Mouse (Mus musculus) cerebellum, adult 2 months (tissue): ENCODE measurements around the gene Themis3. TPM values are rescaled to one million over a fixed set of nuclear protein-coding genes. Genes with fewer than 3 reads are reported as not detected.
A peak's percentile ranks its signal among the peaks of the same experiment; 100 is the strongest.
"Not testable (repeated sequence)": the region's sequence is repeated elsewhere in the genome, so short reads cannot be mapped to it uniquely, and the experiment has no call there.

Experiments
- DNase-seq, 2 experiments: peaks; one replicate each; pipeline ENCODE4 v3.0.0; 2021
- H3K27ac ChIP-seq: fragments of 200-500 bp; 2 replicates; pipeline ENCODE4 v1.5.1; 2012; ENCODE audit warnings: low read length, control low read depth, inconsistent platforms; ENCODE audit not compliant: insufficient read depth
- H3K27me3 ChIP-seq: fragments of 200-500 bp; 2 replicates; pipeline ENCODE4 v1.6.1; 2012; ENCODE audit warnings: inconsistent platforms, mild to moderate bottlenecking, low read length, moderate library complexity; ENCODE audit not compliant: control insufficient read depth, insufficient read depth
- H3K4me1 ChIP-seq: fragments of 200-500 bp; 2 replicates; pipeline ENCODE4 v1.6.1; 2011; ENCODE audit warnings: low read length; ENCODE audit not compliant: control insufficient read depth, insufficient read depth
- H3K4me3 ChIP-seq: fragments of 200-500 bp; replicated peaks from 2 replicates; pipeline ENCODE3; 2011; ENCODE audit warnings: mild to moderate bottlenecking, low read depth, low read length, control low read depth; ENCODE audit not compliant: insufficient read depth
- CTCF ChIP-seq: fragments of 200-500 bp; IDR thresholded peaks from 2 replicates; pipeline ENCODE4 v1.5.1; 2011; ENCODE audit warnings: low read depth, mild to moderate bottlenecking, control low read depth, low read length, moderate library complexity, borderline replicate concordance; ENCODE audit not compliant: insufficient read depth
- POLR2A ChIP-seq: fragments of 200-500 bp; IDR thresholded peaks from 2 replicates; pipeline ENCODE4 v1.6.1; 2011; ENCODE audit warnings: low read length, control low read depth, borderline replicate concordance; ENCODE audit not compliant: insufficient read depth
- WGBS: fragments of 180-500 bp; shearing (Covaris S2); methylation state at CpG from one replicate; pipeline ENCODE4 v1.1.7; 2018; 5-methylcytosine and 5-hydroxymethylcytosine counted together
- polyA plus RNA-seq: library from polyadenylated mRNA; depleted of rRNA; stranded (reverse); fragments of >200 nt; gene quantifications from 2 replicates; pipeline ENCODE4 v1.2.3, GENCODE M21; 2012

The Themis3 gene
- polyA plus RNA-seq, 1 experiment, result not detected

- WGBS, result 87% methylated on average over 5 of the region's 5 CpGs
- Histone ChIP-seq H3K27ac (no peak overlapping the region), H3K4me1 (no peaks in the 10 kb centered on the region), H3K4me3 (no peak overlapping the region), H3K27me3 (no peaks in the 10 kb centered on the region)
- no peak for DNase-seq
- TF ChIP-seq CTCF, result no peak
- no peak for TF ChIP-seq POLR2A
Measured at GRCm38 (mm10) chr17:66550486-66550885, 43.9 kb downstream of the Themis3 start.

- no peak for TF ChIP-seq POLR2A
- TF ChIP-seq CTCF, result no peak
- WGBS, result 88% methylated on average over 1 of the region's 1 CpGs
- no peaks in the 10 kb centered on the region for H3K27me3 ChIP-seq
- no peak for DNase-seq
- H3K27ac ChIP-seq, result no peak overlapping the region
- H3K4me1 ChIP-seq, result no peaks in the 10 kb centered on the region
- no peak overlapping the region for H3K4me3 ChIP-seq
Measured at GRCm38 (mm10) chr17:66532285-66532684, 62.1 kb downstream of the Themis3 start.

GRCm38 (mm10) chr17:66523396-66523795, 71.0 kb downstream of the Themis3 start:
- H3K27ac ChIP-seq, result no peak overlapping the region
- TF ChIP-seq POLR2A, result no peak
- no peak for TF ChIP-seq CTCF
- H3K4me1 ChIP-seq, result no peaks in the 10 kb centered on the region; the same call in 1 of the 2 replicates
- no peaks in the 10 kb centered on the region for H3K27me3 ChIP-seq
- WGBS, result 68% methylated on average over 5 of the region's 5 CpGs
- H3K4me3 ChIP-seq, result no peak overlapping the region
- DNase-seq, result no peak

GRCm38 (mm10) chr17:66522631-66523030, 71.8 kb downstream of the Themis3 start:
- not testable (repeated sequence) for H3K27me3 ChIP-seq, H3K27ac ChIP-seq, H3K4me3 ChIP-seq, DNase-seq, H3K4me1 ChIP-seq
- 100% methylated on average over 1 of the region's 1 CpGs for WGBS

- peak; percentile 89 to 91 for DNase-seq
- TF ChIP-seq POLR2A, result 0 out of 2 replicates have a peak, but pooled peaks have one; percentile 43
- TF ChIP-seq CTCF, result peak; percentile 90
- H3K27me3 ChIP-seq, result no peaks in the 10 kb centered on the region
- H3K4me1 ChIP-seq, result peaks cover 10% of the 10 kb centered on the region
- 7% methylated on average over 71 of the region's 71 CpGs for WGBS
- H3K27ac ChIP-seq, result peak within 1 kb of the TSS; percentile 25
- peak within 1 kb of the TSS; percentile 81 for H3K4me3 ChIP-seq
Measured at GRCm38 (mm10) chr17:66519554-66520553, 74.6 kb downstream of the Themis3 start, which contains the start of gene Rab12. TSS of gene Rab12 (minus strand) at chr17:66519729.

- DNase-seq, result peak in 1 of 2 experiments; percentile 49
- Histone ChIP-seq H3K4me3 (peak overlapping the region; percentile 81), H3K27me3 (no peaks in the 10 kb centered on the region), H3K4me1 (peaks cover 10% of the 10 kb centered on the region), H3K27ac (peak overlapping the region; percentile 21; the same call in 1 of the 2 replicates)
- TF ChIP-seq CTCF (no peak), POLR2A (no peak)
- WGBS, result under 1% methylated on average over 57 of the region's 57 CpGs
Measured at GRCm38 (mm10) chr17:66518877-66519553, 75.4 kb downstream of the Themis3 start.

- no peak for DNase-seq
- Histone ChIP-seq H3K27ac (no peak overlapping the region), H3K4me3 (no peak overlapping the region), H3K27me3 (no peaks in the 10 kb centered on the region), H3K4me1 (peaks cover 13% of the 10 kb centered on the region)
- TF ChIP-seq POLR2A, result no peak
- no peak for TF ChIP-seq CTCF
- 13% methylated on average over 4 of the region's 4 CpGs for WGBS
Measured at GRCm38 (mm10) chr17:66516953-66517352, 77.5 kb downstream of the Themis3 start.
